Mouse (Mus musculus) embryonic facial prominence, embryonic 13.5 days (tissue): ENCODE results near the gene Iqck. TPM values are rescaled to one million over a fixed set of nuclear protein-coding genes. Genes with fewer than 3 reads are reported as not detected.

ENCODE experiments used
- ATAC-seq: fragments of 200-750 bp; cut with Nextera tagmentation; 2 replicates; pipeline ENCODE4 v1.8.0; 2017; ENCODE audit warnings: low read depth; ENCODE audit not compliant: insufficient number of reproducible peaks, insufficient read depth, low FRiP score, low TSS enrichment
- H3K27ac ChIP-seq: fragments of 300-500 bp; sonication (generic); 2 replicates; pipeline ENCODE4 v1.5.1; 2015; ENCODE audit warnings: moderate library complexity, mild to moderate bottlenecking, inconsistent platforms
- H3K27me3 ChIP-seq: fragments of 300-500 bp; sonication (generic); 2 replicates; pipeline ENCODE4 v1.6.1; 2015; ENCODE audit warnings: mild to moderate bottlenecking, inconsistent platforms
- H3K36me3 ChIP-seq: fragments of 300-500 bp; sonication (generic); 2 replicates; pipeline ENCODE4 v1.6.1; 2015; ENCODE audit warnings: mild to moderate bottlenecking, inconsistent platforms
- H3K4me1 ChIP-seq: fragments of 300-500 bp; sonication (generic); 2 replicates; pipeline ENCODE4 v1.6.1; 2015; ENCODE audit warnings: inconsistent platforms
- H3K4me2 ChIP-seq: fragments of 300-500 bp; sonication (generic); 2 replicates; pipeline ENCODE4 v1.6.1; 2015; ENCODE audit warnings: moderate library complexity, mild to moderate bottlenecking, inconsistent platforms
- H3K4me3 ChIP-seq: fragments of 300-500 bp; sonication (generic); 2 replicates; pipeline ENCODE4 v1.5.1; 2015; ENCODE audit warnings: mild to moderate bottlenecking, inconsistent platforms
- H3K9ac ChIP-seq: fragments of 300-500 bp; sonication (generic); 2 replicates; pipeline ENCODE4 v1.6.1; 2015; ENCODE audit warnings: mild to moderate bottlenecking, inconsistent platforms
- H3K9me3 ChIP-seq: fragments of 300-500 bp; sonication (generic); 2 replicates; pipeline ENCODE4 v1.6.1; 2016; ENCODE audit warnings: inconsistent platforms
- WGBS: fragments of 180-500 bp; shearing (Covaris S2); methylation state at CpG from one replicate; pipeline ENCODE4 v1.1.7; 2015; ENCODE audit warnings: mixed read lengths; 5-methylcytosine and 5-hydroxymethylcytosine counted together
- polyA plus RNA-seq: library from polyadenylated mRNA; unstranded; fragments of >200 nt; fragmentation: Nextera tagmentation; extraction: Ambion mirVana; gene quantifications from 2 replicates; pipeline ENCODE4 v1.2.1, GENCODE M21; 2015

Iqck gene
- polyA plus RNA-seq, 1 experiment from 2014 or later, result 3.0 TPM

DNA sequence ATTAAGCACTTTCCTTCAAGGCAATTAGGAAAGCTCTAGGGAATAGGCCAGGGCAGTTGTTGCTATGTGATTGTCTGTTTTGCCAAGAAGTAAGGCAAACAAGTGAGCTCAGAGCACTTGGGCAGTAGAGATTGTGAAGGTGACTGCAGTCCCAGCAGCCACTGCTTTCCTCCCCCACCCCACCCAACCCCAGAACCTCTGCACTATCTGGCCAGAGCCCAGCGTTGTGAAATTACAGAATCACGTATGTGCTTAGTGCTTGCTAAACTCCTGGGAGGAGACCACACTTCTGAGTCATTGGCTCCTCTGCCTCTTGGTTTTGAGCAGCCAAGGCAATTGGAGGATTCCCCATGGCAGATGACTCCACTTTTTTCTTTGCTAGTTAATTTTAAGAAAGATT, 79.8 kb downstream of the Iqck start:
- H3K9ac ChIP-seq, result no peak overlapping the region
- no peaks in the 10 kb centered on the region for H3K27me3 ChIP-seq
- H3K4me1 ChIP-seq, result peaks cover 11% of the 10 kb centered on the region
- H3K4me3 ChIP-seq, result no peak overlapping the region
- no peak for ATAC-seq
- H3K9me3 ChIP-seq, result no peaks in the 10 kb centered on the region
- H3K27ac ChIP-seq, result no peak overlapping the region
- no peaks in the 10 kb centered on the region for H3K36me3 ChIP-seq
- no peak overlapping the region for H3K4me2 ChIP-seq
- 59% methylated on average over 2 of the region's 2 CpGs for WGBS

DNA sequence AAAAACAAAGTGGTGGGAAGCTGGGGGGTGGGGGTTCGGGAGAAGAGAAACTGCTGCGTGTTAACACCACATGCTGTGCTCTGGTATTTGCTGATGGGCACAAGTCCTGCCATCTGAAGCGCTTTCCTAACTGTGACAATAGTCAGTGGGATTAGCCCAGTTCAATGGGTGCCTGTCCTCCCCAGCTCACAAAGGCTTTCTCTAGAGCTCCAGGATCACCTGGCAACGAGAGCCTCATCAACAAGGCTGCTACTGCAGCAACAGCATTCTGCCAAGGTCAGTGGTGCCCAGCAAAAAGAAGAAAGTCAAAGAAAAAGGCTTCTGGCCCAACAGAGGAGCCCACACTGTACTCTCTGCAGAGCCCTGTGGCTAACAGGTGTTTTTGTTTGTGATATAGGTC, 81.3 kb downstream of the Iqck start:
- WGBS, result 22% methylated on average over 4 of the region's 4 CpGs
- Histone ChIP-seq H3K9ac (no peak overlapping the region), H3K4me2 (no peak overlapping the region), H3K27me3 (no peaks in the 10 kb centered on the region), H3K4me1 (peaks cover 3% of the 10 kb centered on the region; the same call in 1 of the 2 replicates), H3K36me3 (no peaks in the 10 kb centered on the region), H3K4me3 (no peak overlapping the region), H3K9me3 (no peaks in the 10 kb centered on the region), H3K27ac (no peak overlapping the region)
- no peak for ATAC-seq

DNA sequence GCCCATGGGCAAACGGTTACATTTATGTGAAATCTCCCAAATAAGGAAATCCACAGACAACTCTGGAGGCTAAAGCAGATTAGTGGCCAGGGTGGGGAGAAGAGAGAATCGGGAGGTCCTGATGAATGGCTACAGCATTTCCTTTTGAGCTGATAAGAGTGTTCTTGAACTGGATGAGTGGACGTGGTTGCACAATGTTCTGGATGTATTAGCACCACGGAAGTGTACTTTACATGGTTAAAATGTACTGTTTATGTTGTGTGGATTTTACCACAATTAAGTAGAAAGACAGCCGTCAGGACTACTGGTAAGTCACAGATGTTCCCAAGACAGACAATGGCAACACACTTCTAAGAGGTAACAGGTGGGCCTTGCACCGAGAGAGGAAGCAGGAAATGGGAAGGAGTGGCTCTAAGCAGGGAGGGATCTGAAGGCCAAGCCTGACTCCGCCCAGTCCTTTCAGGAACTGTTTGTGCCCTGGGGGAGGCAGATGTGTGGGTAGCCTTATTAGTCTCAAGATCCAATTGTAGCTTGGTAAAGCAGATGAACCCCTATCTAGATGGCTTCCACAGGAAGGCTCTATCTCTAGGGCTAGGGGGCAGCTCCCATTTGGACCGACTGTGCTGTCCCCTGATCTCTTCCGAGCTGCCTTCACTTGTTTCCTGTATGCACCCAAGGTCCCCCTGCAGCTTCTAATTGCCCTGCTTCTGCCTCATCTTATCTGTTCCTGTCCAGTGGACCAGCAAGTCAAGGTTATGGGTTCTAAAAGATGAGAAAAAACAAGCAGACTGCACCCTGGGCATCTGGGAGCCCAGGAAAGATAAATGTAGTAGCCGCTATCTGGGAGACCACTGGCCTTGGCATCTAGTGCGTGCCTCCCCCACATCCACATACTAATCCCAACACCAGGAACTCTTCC, 82.2 kb downstream of the Iqck start:
- WGBS, result 65% methylated on average over 11 of the region's 11 CpGs
- no peaks in the 10 kb centered on the region for H3K27me3 ChIP-seq
- H3K4me1 ChIP-seq, result peaks cover 3% of the 10 kb centered on the region; the same call in 1 of the 2 replicates
- H3K9me3 ChIP-seq, result no peaks in the 10 kb centered on the region
- H3K4me3 ChIP-seq, result no peak overlapping the region
- no peak for ATAC-seq
- no peak overlapping the region for H3K9ac ChIP-seq
- no peak overlapping the region for H3K4me2 ChIP-seq
- no peaks in the 10 kb centered on the region for H3K36me3 ChIP-seq
- no peak overlapping the region for H3K27ac ChIP-seq

- H3K4me2 ChIP-seq, result no peak overlapping the region
- no peaks in the 10 kb centered on the region for H3K27me3 ChIP-seq
- WGBS, result 67% methylated on average over 3 of the region's 3 CpGs
Observed at GRCm38 (mm10) chr7:118942297-118942696, 86.7 kb downstream of the Iqck start.

DNA sequence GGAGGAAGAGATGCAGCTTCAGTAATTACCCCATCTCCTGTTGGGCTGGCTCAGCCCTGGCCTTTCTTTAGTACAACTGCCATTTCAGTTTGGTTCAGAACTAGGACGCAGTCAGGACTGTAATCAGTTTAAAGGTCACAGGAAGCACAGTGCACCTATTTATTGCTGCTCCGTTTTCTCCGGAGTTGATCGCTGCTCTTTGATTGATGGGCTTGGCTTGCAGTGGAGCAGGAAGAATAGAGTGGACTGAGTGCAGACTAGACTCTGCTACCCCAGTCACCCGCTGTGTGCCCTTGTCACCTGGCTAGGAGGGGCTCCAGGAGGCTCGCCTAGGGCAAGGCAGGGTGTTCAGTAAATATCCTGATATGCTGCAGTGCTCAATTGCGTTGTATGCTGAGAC, 87.6 kb downstream of the Iqck start:
- Histone ChIP-seq H3K27me3 (no peaks in the 10 kb centered on the region), H3K9me3 (no peaks in the 10 kb centered on the region), H3K27ac (no peak overlapping the region), H3K9ac (no peak overlapping the region), H3K4me3 (no peak overlapping the region), H3K4me1 (no peaks in the 10 kb centered on the region), H3K4me2 (no peak overlapping the region), H3K36me3 (no peaks in the 10 kb centered on the region)
- WGBS, result 43% methylated on average over 7 of the region's 7 CpGs
- ATAC-seq, result no peak

More at GRCm38 (mm10) chr7:118942297-118942696, 86.7 kb downstream of the Iqck start:
- Histone ChIP-seq H3K4me1 (peaks cover 3% of the 10 kb centered on the region; the same call in 1 of the 2 replicates), H3K9me3 (no peaks in the 10 kb centered on the region), H3K27ac (no peak overlapping the region), H3K9ac (no peak overlapping the region), H3K4me3 (no peak overlapping the region), H3K36me3 (no peaks in the 10 kb centered on the region)
- no peak for ATAC-seq

DNA sequence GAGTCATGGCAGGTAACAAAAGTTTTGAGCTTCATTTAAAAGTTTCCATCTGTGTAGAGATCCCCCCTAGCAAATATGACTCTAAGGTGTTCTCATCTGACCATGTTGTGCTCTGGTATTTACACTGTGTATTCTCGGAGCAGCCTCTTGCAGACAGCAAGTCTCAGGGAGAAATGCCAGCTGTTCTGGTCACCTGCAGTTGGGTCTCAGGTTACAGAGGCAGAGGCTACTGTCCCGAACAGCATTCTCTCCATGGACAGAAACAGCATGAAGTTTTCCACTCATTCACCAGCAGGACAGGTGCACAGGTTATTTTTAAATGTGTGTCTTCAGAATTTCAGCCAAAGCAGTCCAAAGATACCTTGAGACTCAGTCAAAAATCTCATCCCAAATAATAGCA, 89.3 kb downstream of the Iqck start:
- no peak overlapping the region for H3K4me2 ChIP-seq
- no peak overlapping the region for H3K27ac ChIP-seq
- H3K4me1 ChIP-seq, result no peaks in the 10 kb centered on the region
- no peaks in the 10 kb centered on the region for H3K36me3 ChIP-seq
- H3K27me3 ChIP-seq, result no peaks in the 10 kb centered on the region
- no peak overlapping the region for H3K4me3 ChIP-seq
- H3K9ac ChIP-seq, result no peak overlapping the region
- H3K9me3 ChIP-seq, result no peaks in the 10 kb centered on the region
- no peak for ATAC-seq
- WGBS, result 16% methylated on average over 2 of the region's 2 CpGs

DNA sequence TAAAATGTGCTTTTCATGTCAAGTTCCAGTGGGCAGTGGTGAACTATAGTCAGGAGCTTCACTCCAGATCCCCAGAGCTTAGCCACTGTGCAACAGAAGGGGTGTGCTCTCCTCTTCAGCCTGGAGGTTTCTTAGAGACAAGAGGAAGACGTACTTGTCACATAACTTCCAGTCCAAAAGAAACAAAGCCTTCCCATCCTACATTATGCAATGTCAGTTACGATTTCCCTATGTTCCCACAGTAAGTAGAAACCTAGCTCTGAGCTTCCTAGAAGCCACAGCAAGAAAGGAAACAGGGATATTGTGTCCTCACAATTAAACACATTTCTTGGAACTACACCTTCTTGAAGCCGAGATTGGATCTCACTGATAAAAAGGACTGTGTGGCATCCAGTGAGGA, 91.7 kb downstream of the Iqck start:
- Histone ChIP-seq H3K9ac (no peak overlapping the region), H3K9me3 (no peaks in the 10 kb centered on the region), H3K4me3 (no peak overlapping the region), H3K4me1 (no peaks in the 10 kb centered on the region), H3K27me3 (no peaks in the 10 kb centered on the region), H3K4me2 (no peak overlapping the region), H3K27ac (no peak overlapping the region), H3K36me3 (no peaks in the 10 kb centered on the region)
- no peak for ATAC-seq
- WGBS, result 43% methylated on average over 3 of the region's 3 CpGs

DNA sequence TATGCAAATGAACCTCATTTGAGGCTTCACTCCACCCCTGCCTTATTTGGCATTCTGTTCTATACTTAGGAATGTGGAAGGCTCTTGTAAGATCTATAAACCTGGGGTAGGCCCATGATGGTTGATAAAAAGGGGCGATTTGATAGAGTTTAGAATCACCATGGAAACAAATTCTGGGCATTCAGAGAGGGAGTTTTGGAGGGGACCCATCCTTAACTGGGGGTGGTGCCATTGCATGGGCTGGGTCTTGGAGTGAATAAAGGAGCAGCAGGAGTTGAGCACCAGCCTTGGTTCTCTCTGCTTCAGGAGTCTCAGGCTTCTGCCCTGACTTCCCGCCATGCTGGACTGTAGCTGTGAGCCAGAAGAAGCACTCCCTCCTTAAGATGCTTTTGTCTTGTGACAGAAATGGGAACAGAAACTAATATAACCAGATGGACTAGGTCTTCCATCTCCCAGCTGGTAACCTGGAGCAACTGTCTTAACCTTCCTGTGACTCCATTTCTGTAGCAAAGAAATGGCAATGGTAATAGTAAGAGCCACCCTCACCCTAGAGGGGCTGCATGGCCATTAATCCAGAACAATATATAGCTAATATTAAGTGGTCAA, 93.2 kb downstream of the Iqck start:
- Histone ChIP-seq H3K4me1 (no peaks in the 10 kb centered on the region), H3K27me3 (no peaks in the 10 kb centered on the region), H3K4me3 (no peak overlapping the region), H3K9me3 (no peaks in the 10 kb centered on the region), H3K9ac (no peak overlapping the region), H3K4me2 (no peak overlapping the region), H3K27ac (no peak overlapping the region), H3K36me3 (no peaks in the 10 kb centered on the region)
- 68% methylated on average over 2 of the region's 2 CpGs for WGBS
- ATAC-seq, result no peak

DNA sequence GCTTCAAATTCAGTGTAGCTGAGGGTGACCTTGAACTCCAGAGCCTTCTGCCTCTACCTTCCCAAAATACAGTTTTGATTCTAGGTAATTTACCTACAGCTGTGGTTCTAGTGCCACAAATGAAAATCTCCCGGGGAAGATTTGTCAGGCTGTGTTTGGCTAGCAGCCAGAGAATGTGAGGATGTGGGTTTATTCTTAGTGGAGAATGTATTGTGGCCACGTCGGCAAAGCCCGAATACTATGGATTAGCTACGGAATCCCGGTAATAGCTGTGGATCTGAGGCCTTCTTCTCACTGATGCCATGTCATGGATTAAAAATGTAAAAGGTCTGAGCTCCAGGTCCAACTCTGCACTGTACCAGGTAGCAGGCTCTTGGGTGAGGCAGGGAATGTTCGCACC, 94.2 kb downstream of the Iqck start:
- Histone ChIP-seq H3K9me3 (no peaks in the 10 kb centered on the region), H3K9ac (no peak overlapping the region), H3K4me2 (no peak overlapping the region), H3K36me3 (no peaks in the 10 kb centered on the region), H3K4me1 (no peaks in the 10 kb centered on the region), H3K27me3 (no peaks in the 10 kb centered on the region), H3K4me3 (no peak overlapping the region), H3K27ac (no peak overlapping the region)
- WGBS, result 38% methylated on average over 7 of the region's 7 CpGs
- no peak for ATAC-seq

DNA sequence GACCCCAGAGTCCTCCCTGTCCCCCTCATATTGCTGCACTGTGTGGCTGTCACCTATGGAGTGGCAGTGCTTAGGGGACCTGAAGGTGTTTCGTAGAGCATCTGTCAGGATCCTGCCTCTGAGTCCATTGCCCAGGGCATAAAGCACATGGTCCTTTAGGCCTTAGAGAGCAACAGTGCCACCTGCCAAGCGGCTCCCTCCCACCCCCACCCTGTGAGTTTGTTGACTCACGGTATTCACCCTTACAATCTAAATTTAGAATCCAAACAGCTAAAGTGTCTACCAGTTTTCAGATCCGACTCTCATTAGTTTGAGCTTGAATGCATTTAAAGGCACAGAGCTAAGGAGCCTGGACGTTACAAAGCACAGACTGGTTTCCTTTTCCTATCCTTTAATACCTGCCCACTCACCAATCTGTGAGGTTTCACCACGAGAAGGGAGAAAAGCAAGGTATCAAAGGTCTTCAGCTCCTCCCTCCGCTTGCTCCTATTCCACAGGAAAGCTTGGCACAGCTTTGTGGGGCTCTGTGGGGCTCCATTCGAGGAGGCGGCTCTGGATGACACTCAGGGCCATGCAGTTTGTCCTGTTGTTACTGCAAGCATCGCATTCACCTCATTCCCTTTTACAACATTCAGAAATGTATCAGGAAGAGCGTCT, 98.2 kb downstream of the Iqck start:
- Histone ChIP-seq H3K27me3 (no peaks in the 10 kb centered on the region), H3K27ac (no peak overlapping the region), H3K36me3 (no peaks in the 10 kb centered on the region), H3K9ac (no peak overlapping the region), H3K4me2 (no peak overlapping the region), H3K4me3 (no peak overlapping the region), H3K4me1 (no peaks in the 10 kb centered on the region), H3K9me3 (no peaks in the 10 kb centered on the region)
- no peak for ATAC-seq
- WGBS, result 71% methylated on average over 11 of the region's 11 CpGs

DNA sequence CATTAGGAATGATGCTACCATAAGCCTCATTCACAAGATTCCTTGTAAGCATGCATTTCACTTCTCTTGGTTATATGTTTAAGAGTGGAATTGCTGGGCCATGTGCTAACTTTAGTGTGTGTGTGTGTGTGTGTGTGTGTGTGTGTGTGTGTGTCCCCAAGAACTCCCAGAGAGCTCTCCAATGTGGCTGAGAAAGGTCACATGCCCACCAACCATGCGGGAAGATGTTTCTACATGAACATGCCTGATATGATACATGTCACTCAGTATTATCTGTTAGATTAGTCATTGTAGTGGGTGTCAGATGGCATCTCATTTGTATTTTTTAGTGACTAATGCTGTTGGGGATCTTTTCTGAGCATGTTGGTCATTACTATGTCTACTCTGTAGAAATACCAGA, 99.4 kb downstream of the Iqck start:
- 85% methylated on average over 1 of the region's 1 CpGs for WGBS

More for the DNA sequence above, 99.4 kb downstream of the Iqck start:
- no peaks in the 10 kb centered on the region for H3K36me3 ChIP-seq
- no peak overlapping the region for H3K9ac ChIP-seq
- H3K27ac ChIP-seq, result no peak overlapping the region
- ATAC-seq, result no peak
- no peak overlapping the region for H3K4me3 ChIP-seq
- no peaks in the 10 kb centered on the region for H3K9me3 ChIP-seq
- no peaks in the 10 kb centered on the region for H3K27me3 ChIP-seq
- H3K4me1 ChIP-seq, result no peaks in the 10 kb centered on the region
- H3K4me2 ChIP-seq, result no peak overlapping the region
